Mouse (Mus musculus) liver, embryonic 14.5 days (tissue): ENCODE data around the gene 6030452D12Rik. TPM values are rescaled to one million over a fixed set of nuclear protein-coding genes. Genes with fewer than 3 reads are reported as not detected.

ENCODE experiments used
- ATAC-seq: fragments of 200-750 bp; cut with Nextera tagmentation; 2 replicates; pipeline ENCODE4 v1.8.0; 2017; ENCODE audit warnings: moderate number of reproducible peaks, mild to moderate bottlenecking, moderate library complexity; ENCODE audit not compliant: insufficient read depth
- DNase-seq, 3 experiments: peaks; one replicate each; pipeline ENCODE4 v3.0.0-alpha.2; 2012 to 2013; ENCODE audit warnings: low read depth in 3 of 3, low spot score in 3 of 3
- H3K27ac ChIP-seq: fragments of 300-500 bp; sonication (generic); 2 replicates; pipeline ENCODE4 v1.5.1; 2014; ENCODE audit warnings: moderate library complexity, mild to moderate bottlenecking, control low read depth, inconsistent platforms
- H3K27me3 ChIP-seq: fragments of 300-500 bp; sonication (generic); 2 replicates; pipeline ENCODE4 v1.6.1; 2014; ENCODE audit warnings: mild to moderate bottlenecking, low read length, moderate library complexity; ENCODE audit not compliant: control insufficient read depth, insufficient read depth
- H3K36me3 ChIP-seq: fragments of 300-500 bp; sonication (generic); replicated peaks from 2 replicates; pipeline ENCODE4 v1.6.1; 2014; ENCODE audit warnings: low read depth; ENCODE audit not compliant: control insufficient read depth, insufficient read depth
- H3K4me1 ChIP-seq, 2 experiments: fragments of 200-500 bp in 1 of 2; fragments of 300-500 bp in 1 of 2; sonication (generic) in 1 of 2; replicated peaks; 2 replicates each; pipeline ENCODE4 v1.6.1; 2012 to 2014; ENCODE audit warnings: antibody characterized with exemption in 1 of 2, inconsistent platforms in 1 of 2, low read length in 1 of 2; ENCODE audit not compliant: control insufficient read depth in 2 of 2, insufficient read depth in 2 of 2
- H3K4me2 ChIP-seq: fragments of 300-500 bp; sonication (generic); 2 replicates; pipeline ENCODE4 v1.6.1; 2014; ENCODE audit warnings: low read depth, mild to moderate bottlenecking, control low read depth, moderate library complexity
- H3K4me3 ChIP-seq, 2 experiments: fragments of 200-500 bp in 1 of 2; fragments of 300-500 bp in 1 of 2; sonication (generic) in 1 of 2; 2 replicates each; pipeline ENCODE4 v1.5.1; 2012 to 2014; ENCODE audit warnings: low read depth in 2 of 2, low read length in 2 of 2, mild to moderate bottlenecking in 2 of 2, control low read depth in 1 of 2, inconsistent platforms in 1 of 2, moderate library complexity in 1 of 2; ENCODE audit not compliant: insufficient read depth in 1 of 2
- H3K9ac ChIP-seq: fragments of 300-500 bp; sonication (generic); replicated peaks from 2 replicates; pipeline ENCODE4 v1.6.1; 2014; ENCODE audit warnings: mild to moderate bottlenecking, control low read depth, moderate library complexity
- H3K9me3 ChIP-seq: fragments of 300-500 bp; sonication (generic); 2 replicates; pipeline ENCODE4 v1.6.1; 2016; ENCODE audit warnings: low read length, mixed read lengths; ENCODE audit not compliant: control insufficient read depth
- CTCF ChIP-seq: IDR thresholded peaks from 2 replicates; pipeline ENCODE4 v1.5.1; 2016; ENCODE audit warnings: antibody characterized with exemption, low read depth, control low read depth
- EP300 ChIP-seq: IDR thresholded peaks from 2 replicates; pipeline ENCODE4 v1.6.1; 2016; ENCODE audit warnings: antibody characterized with exemption, low read depth
- WGBS: fragments of 180-500 bp; shearing (Covaris S2); extraction: QIAGEN DNeasy Blood & Tissue Kit; methylation state at CpG from one replicate; pipeline ENCODE4 v1.1.7; 2014; ENCODE audit not compliant: insufficient replicate concordance; 5-methylcytosine and 5-hydroxymethylcytosine counted together
- polyA plus RNA-seq, 2 experiments: library from polyadenylated mRNA; depleted of rRNA in 1 of 2; stranded (reverse) in 1 of 2; unstranded in 1 of 2; fragments of >200 nt; fragmentation: Nextera tagmentation in 1 of 2; extraction: Ambion mirVana in 1 of 2; gene quantifications; 2 replicates each; pipeline versions ENCODE4 v1.2.1 to v1.2.3; 2012 to 2014

6030452D12Rik gene
- polyA plus RNA-seq, 2 experiments: not detected

GRCm38 (mm10) chr8:106527241-106528036 lies 27.1 kb downstream of the 6030452D12Rik start:
- DNase-seq (no peak), ATAC-seq (no peak)
- H3K36me3 ChIP-seq: no peaks in the 10 kb centered on the region
- no peaks in the 10 kb centered on the region for H3K27me3 ChIP-seq
- 62% methylated on average over 9 of the region's 9 CpGs for WGBS
- H3K27ac ChIP-seq: no peak overlapping the region
- no peak overlapping the region for H3K4me3 ChIP-seq
- no peaks in the 10 kb centered on the region for H3K4me1 ChIP-seq
- H3K4me2 ChIP-seq: no peak overlapping the region
- H3K9me3 ChIP-seq: no peaks in the 10 kb centered on the region
- TF ChIP-seq CTCF (peak; percentile 68), EP300 (no peak)
- H3K9ac ChIP-seq: no peak overlapping the region

- Histone ChIP-seq H3K36me3 (no peaks in the 10 kb centered on the region), H3K4me1 (no peaks in the 10 kb centered on the region), H3K27me3 (no peaks in the 10 kb centered on the region), H3K27ac (no peak overlapping the region), H3K9me3 (no peaks in the 10 kb centered on the region), H3K9ac (no peak overlapping the region), H3K4me2 (no peak overlapping the region), H3K4me3 (no peak overlapping the region)
- DNase-seq (no peak), ATAC-seq (no peak)
- WGBS: 75% methylated on average over 9 of the region's 9 CpGs
- no peak for TF ChIP-seq CTCF
- no peak for TF ChIP-seq EP300
Measured at GRCm38 (mm10) chr8:106528596-106529249, 28.4 kb downstream of the 6030452D12Rik start.

- H3K36me3 ChIP-seq: no peaks in the 10 kb centered on the region
- TF ChIP-seq EP300 (no peak), CTCF (no peak)
- H3K4me3 ChIP-seq: no peak overlapping the region
- H3K4me2 ChIP-seq: no peak overlapping the region
- no peaks in the 10 kb centered on the region for H3K9me3 ChIP-seq
- DNase-seq (no peak), ATAC-seq (no peak)
- no peak overlapping the region for H3K27ac ChIP-seq
- no peaks in the 10 kb centered on the region for H3K4me1 ChIP-seq
- WGBS: 72% methylated on average over 10 of the region's 10 CpGs
- no peak overlapping the region for H3K9ac ChIP-seq
- no peaks in the 10 kb centered on the region for H3K27me3 ChIP-seq
Measured at GRCm38 (mm10) chr8:106529885-106530482, 29.7 kb downstream of the 6030452D12Rik start.

- Histone ChIP-seq H3K9me3 (no peaks in the 10 kb centered on the region), H3K4me3 (no peak overlapping the region), H3K9ac (no peak overlapping the region), H3K4me2 (no peak overlapping the region), H3K4me1 (no peaks in the 10 kb centered on the region), H3K27ac (no peak overlapping the region), H3K36me3 (no peaks in the 10 kb centered on the region), H3K27me3 (no peaks in the 10 kb centered on the region)
- WGBS: 51% methylated on average over 4 of the region's 4 CpGs
- DNase-seq (no peak), ATAC-seq (no peak)
- TF ChIP-seq CTCF: peak; percentile 71
- TF ChIP-seq EP300: no peak
Measured at GRCm38 (mm10) chr8:106530566-106530965, 30.2 kb downstream of the 6030452D12Rik start.

GRCm38 (mm10) chr8:106533709-106534108 lies 33.4 kb downstream of the 6030452D12Rik start:
- H3K4me1 ChIP-seq: peaks cover 0 to 2% of the 10 kb centered on the region in 2 experiments; a peak in 1 of 4 replicates
- H3K36me3 ChIP-seq: no peaks in the 10 kb centered on the region
- no peak overlapping the region for H3K9ac ChIP-seq
- H3K4me3 ChIP-seq: no peak overlapping the region
- WGBS: 43% methylated on average over 7 of the region's 7 CpGs
- ATAC-seq (no peak), DNase-seq (no peak)
- TF ChIP-seq CTCF: no peak
- no peak for TF ChIP-seq EP300
- no peak overlapping the region for H3K4me2 ChIP-seq
- no peaks in the 10 kb centered on the region for H3K27me3 ChIP-seq
- H3K9me3 ChIP-seq: no peaks in the 10 kb centered on the region
- no peak overlapping the region for H3K27ac ChIP-seq
